ENCODE assay signal across 8 mouse cellular contexts in the genomic region with DNA sequence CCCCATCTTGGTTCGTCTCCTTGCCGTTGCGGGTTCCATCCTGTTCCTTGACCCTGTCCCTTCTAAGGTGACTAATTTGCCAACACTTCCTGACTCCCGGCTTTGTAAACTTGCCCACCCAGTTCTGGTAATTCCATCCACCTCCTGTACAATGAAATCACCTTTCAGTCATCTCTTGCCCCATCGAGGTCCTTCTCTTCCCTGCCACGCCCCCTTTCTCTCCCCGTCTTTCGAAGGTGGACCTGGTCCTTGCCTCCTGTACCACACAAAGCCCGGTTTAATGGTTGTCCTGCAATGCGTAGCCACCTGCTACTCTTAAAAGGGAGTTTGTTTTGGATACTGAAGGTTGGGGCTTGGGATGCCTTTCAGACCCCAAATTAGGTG. TPM values are rescaled to one million over a fixed set of nuclear protein-coding genes. Genes with fewer than 3 reads are reported as not detected.
A peak's percentile ranks its signal among the peaks of the same experiment; 100 is the strongest.
DNase-seq lines count a peak whose midpoint lies in the region; ATAC-seq and TF ChIP-seq lines count a peak whose summit lies in the region.

No protein-coding gene starts in this region.

- H3K9ac ChIP-seq in heart, adult 2 months (ENCODE audit: low read depth, low read length) = peak overlapping the region; percentile 93
- peak overlapping the region; percentile 96 for H3K9ac ChIP-seq in forebrain, embryonic 15.5 days (replicated peaks)
- H3K9ac ChIP-seq in liver, embryonic 11.5 days (ENCODE audit: low read depth, low read length) = peak overlapping the region; percentile 70
- peak overlapping the region; percentile 63 for H3K9ac ChIP-seq in stomach, embryonic 14.5 days (replicated peaks; ENCODE audit: low read depth, low read length)

- peak; percentile 5 for ATAC-seq in CD4-positive, CD25-positive, alpha-beta regulatory T cell, adult 4 months
- peak; percentile 25; the same call in 1 of the 2 replicates for ATAC-seq in forebrain, embryonic 15.5 days (replicated peaks)
- ATAC-seq in liver, embryonic 11.5 days (replicated peaks; ENCODE audit: low FRiP score) = peak; percentile 19
- peak; percentile 34 for ATAC-seq in stomach, embryonic 14.5 days (ENCODE audit: insufficient number of reproducible peaks, insufficient read depth, low FRiP score, low read depth)

- TF ChIP-seq POLR2A in heart, adult 2 months (IDR thresholded peaks at IDR 0.05; ENCODE audit: insufficient read depth, low read depth, low read length) = no peak

- peaks cover 1% of the 10 kb centered on the region; the same call in 1 of the 2 replicates for H3K4me1 ChIP-seq in heart, adult 2 months (ENCODE audit: control insufficient read depth, insufficient read depth, low read length)
- peaks cover 20% of the 10 kb centered on the region for H3K4me1 ChIP-seq in forebrain, embryonic 15.5 days
- H3K4me1 ChIP-seq in liver, embryonic 11.5 days (replicated peaks; ENCODE audit: control insufficient read depth, insufficient read depth, low read length) = 0 out of 2 replicates have a peak, but pooled peaks cover 3% of the 10 kb centered on the region
- peaks cover 2% of the 10 kb centered on the region; the same call in 1 of the 2 replicates for H3K4me1 ChIP-seq in stomach, embryonic 14.5 days (ENCODE audit: control insufficient read depth, insufficient read depth, low read length)

- H3K27ac ChIP-seq in heart, adult 2 months = no peak overlapping the region; the same call in 1 of the 2 replicates
- H3K27ac ChIP-seq in forebrain, embryonic 15.5 days (replicated peaks) = 0 out of 2 replicates have a peak overlapping the region, but pooled peaks have one; percentile 76
- no peak overlapping the region for H3K27ac ChIP-seq in liver, embryonic 11.5 days (ENCODE audit: low read depth, low read length)
- no peak overlapping the region for H3K27ac ChIP-seq in stomach, embryonic 14.5 days (ENCODE audit: low read length)

- H3K36me3 ChIP-seq in heart, adult 2 months (ENCODE audit: control insufficient read depth, insufficient read depth, low read length) = no peaks in the 10 kb centered on the region
- 0 out of 2 replicates have a peak, but pooled peaks cover 2% of the 10 kb centered on the region for H3K36me3 ChIP-seq in forebrain, embryonic 15.5 days
- no peaks in the 10 kb centered on the region for H3K36me3 ChIP-seq in liver, embryonic 11.5 days (ENCODE audit: control insufficient read depth, insufficient read depth, low read length)
- no peaks in the 10 kb centered on the region for H3K36me3 ChIP-seq in stomach, embryonic 14.5 days (ENCODE audit: control insufficient read depth, insufficient read depth, low read length)

- no peak for DNase-seq in heart, adult 2 months
- DNase-seq in heart, postnatal 25 days (ENCODE audit: low spot score) = no peak
- no peak for DNase-seq in liver, embryonic 11.5 days (ENCODE audit: low spot score)
- DNase-seq in adrenal gland, postnatal 4 days (ENCODE audit: low spot score in 2 of 2) = no peak
- no peak for DNase-seq in layer of hippocampus, postnatal 14 days (ENCODE audit: low spot score in 2 of 2)

- no peak for TF ChIP-seq EP300 in heart, adult 2 months (IDR thresholded peaks at IDR 0.05; ENCODE audit: insufficient read depth, low read depth, low read length)

- no peaks in the 10 kb centered on the region for H3K9me3 ChIP-seq in forebrain, embryonic 15.5 days
- no peaks in the 10 kb centered on the region for H3K9me3 ChIP-seq in liver, embryonic 11.5 days (ENCODE audit: control insufficient read depth, low read length)
- no peaks in the 10 kb centered on the region for H3K9me3 ChIP-seq in stomach, embryonic 14.5 days (ENCODE audit: control insufficient read depth, low read depth, low read length)

- peak overlapping the region; percentile 72 for H3K4me2 ChIP-seq in forebrain, embryonic 15.5 days (replicated peaks)
- H3K4me2 ChIP-seq in liver, embryonic 11.5 days = peak overlapping the region; percentile 96
- H3K4me2 ChIP-seq in stomach, embryonic 14.5 days (replicated peaks; ENCODE audit: low read depth, low read length) = peak overlapping the region; percentile 91

- no peaks in the 10 kb centered on the region for H3K27me3 ChIP-seq in heart, adult 2 months (ENCODE audit: control insufficient read depth, insufficient read depth, low read length)
- H3K27me3 ChIP-seq in forebrain, embryonic 15.5 days = no peaks in the 10 kb centered on the region
- no peaks in the 10 kb centered on the region for H3K27me3 ChIP-seq in liver, embryonic 11.5 days (replicated peaks; ENCODE audit: control insufficient read depth, insufficient read depth, low read length)
- no peaks in the 10 kb centered on the region for H3K27me3 ChIP-seq in stomach, embryonic 14.5 days (ENCODE audit: control insufficient read depth, insufficient read depth, low read length)

- H3K79me2 ChIP-seq in heart, adult 2 months (replicated peaks; ENCODE audit: control insufficient read depth, insufficient read depth, low read length) = no peaks in the 10 kb centered on the region

- peak overlapping the region; percentile 99 for H3K4me3 ChIP-seq in heart, adult 2 months
- peak overlapping the region; percentile 96 for H3K4me3 ChIP-seq in forebrain, embryonic 15.5 days
- H3K4me3 ChIP-seq in liver, embryonic 11.5 days (ENCODE audit: low read depth, low read length) = peak overlapping the region; percentile 94
- peak overlapping the region; percentile 95 for H3K4me3 ChIP-seq in stomach, embryonic 14.5 days (ENCODE audit: low read depth, low read length)

- TF ChIP-seq CTCF in heart, adult 2 months (IDR thresholded peaks at IDR 0.05) = no peak

- intact Hi-C loops in heart, adult 2 months (cut with DNase I) = loop anchor here (1.0 to 5.0 kb wide), 2 partner anchors 137 to 192 kb away; no protein-coding TSS in a partner anchor
- intact Hi-C loops in heart, postnatal 25 days (cut with DNase I) = no loop called here

- WGBS in heart, adult 2 months = 2% methylated on average over 10 of the region's 10 CpGs
- WGBS in forebrain, embryonic 15.5 days = under 1% methylated on average over 10 of the region's 10 CpGs
- 2% methylated on average over 10 of the region's 10 CpGs for WGBS in liver, embryonic 11.5 days
- under 1% methylated on average over 10 of the region's 10 CpGs for WGBS in stomach, embryonic 14.5 days

RNA-seq across cellular contexts. Expression of gene Uchl3, which starts 0.8 kb away (rescaled TPM):
- total RNA-seq in heart, adult 2 months (2021) = 10 to 100 TPM; 29.9 to 35.0 TPM
- 18.5 and 26.9 TPM in 2 replicates for polyA plus RNA-seq in heart, adult 2 months (2012; rRNA removed)
- total RNA-seq in heart, postnatal 25 days (2021) = 10 to 100 TPM; 28.9 to 30.3 TPM
- 10 to 100 TPM; 69.7 to 70.2 TPM for polyA plus RNA-seq in CD4-positive, CD25-positive, alpha-beta regulatory T cell, adult 4 months (2017; shearing (Covaris generic))
- polyA plus RNA-seq in forebrain, embryonic 15.5 days (2015; fragmentation: Nextera tagmentation; extraction: Ambion mirVana) = 222 and 223 TPM in 2 replicates
- 184 and 187 TPM in 2 replicates for polyA plus RNA-seq in liver, embryonic 11.5 days (2014; fragmentation: Nextera tagmentation; extraction: Ambion mirVana)
- 126 and 131 TPM in 2 replicates for polyA plus RNA-seq in stomach, embryonic 14.5 days (2014; fragmentation: Nextera tagmentation; extraction: Ambion mirVana)
- total RNA-seq in adrenal gland, postnatal 4 days (2021) = 10 to 100 TPM; 37.4 to 37.6 TPM
- total RNA-seq in layer of hippocampus, postnatal 14 days (2021) = 10 to 100 TPM; 61.7 to 64.5 TPM

RNA-seq across cellular contexts. Expression of gene Commd6, which starts 14.0 kb away (rescaled TPM):
- total RNA-seq in heart, adult 2 months (2021) = 10 to 100 TPM; 24.8 to 33.6 TPM
- polyA plus RNA-seq in heart, adult 2 months (2012; rRNA removed) = 14.4 and 19.9 TPM in 2 replicates
- total RNA-seq in heart, postnatal 25 days (2021) = 10 to 100 TPM; 29.3 to 30.5 TPM
- 100 to 1,000 TPM; 139 to 152 TPM for polyA plus RNA-seq in CD4-positive, CD25-positive, alpha-beta regulatory T cell, adult 4 months (2017; shearing (Covaris generic))
- polyA plus RNA-seq in forebrain, embryonic 15.5 days (2015; fragmentation: Nextera tagmentation; extraction: Ambion mirVana) = 101 and 103 TPM in 2 replicates
- polyA plus RNA-seq in liver, embryonic 11.5 days (2014; fragmentation: Nextera tagmentation; extraction: Ambion mirVana) = 77.6 and 83.5 TPM in 2 replicates
- 94.2 and 109 TPM in 2 replicates for polyA plus RNA-seq in stomach, embryonic 14.5 days (2014; fragmentation: Nextera tagmentation; extraction: Ambion mirVana)
- 10 to 100 TPM; 69.8 to 70.0 TPM for total RNA-seq in adrenal gland, postnatal 4 days (2021)
- 10 to 100 TPM; 56.3 to 57.5 TPM for total RNA-seq in layer of hippocampus, postnatal 14 days (2021)

RNA-seq across cellular contexts. Expression of gene Tbc1d4, which starts 45.5 kb away (rescaled TPM):
- total RNA-seq in heart, adult 2 months (2021) = 10 to 100 TPM; 84.1 to 90.6 TPM
- polyA plus RNA-seq in heart, adult 2 months (2012; rRNA removed) = 33.2 and 56.4 TPM in 2 replicates
- 10 to 100 TPM; 58.2 to 70.1 TPM for total RNA-seq in heart, postnatal 25 days (2021)
- polyA plus RNA-seq in CD4-positive, CD25-positive, alpha-beta regulatory T cell, adult 4 months (2017; shearing (Covaris generic)) = 100 to 1,000 TPM; 145 to 157 TPM
- 9.1 and 9.2 TPM in 2 replicates for polyA plus RNA-seq in forebrain, embryonic 15.5 days (2015; fragmentation: Nextera tagmentation; extraction: Ambion mirVana)
- polyA plus RNA-seq in liver, embryonic 11.5 days (2014; fragmentation: Nextera tagmentation; extraction: Ambion mirVana) = 4.0 and 4.8 TPM in 2 replicates
- polyA plus RNA-seq in stomach, embryonic 14.5 days (2014; fragmentation: Nextera tagmentation; extraction: Ambion mirVana) = 8.7 and 8.9 TPM in 2 replicates
- 10 to 100 TPM; 63.4 to 65.0 TPM for total RNA-seq in adrenal gland, postnatal 4 days (2021)
- total RNA-seq in layer of hippocampus, postnatal 14 days (2021) = 10 to 100 TPM in 1 of 2 experiments, 1 to 10 TPM in 1; 8.8 to 12.0 TPM
